Mouse (Mus musculus) spleen, adult 2 months (tissue): ENCODE measurements around the gene Smg6.

ENCODE experiments used
- CTCF ChIP-seq: fragments of 200-500 bp; IDR thresholded peaks from 2 replicates; pipeline ENCODE4 v1.5.1; 2011; ENCODE audit warnings: mild to moderate bottlenecking, inconsistent platforms; ENCODE audit not compliant: insufficient read depth, insufficient read length, insufficient replicate concordance; ENCODE audit errors: extremely low read depth
- POLR2A ChIP-seq: fragments of 200-500 bp; IDR thresholded peaks from 2 replicates; pipeline ENCODE4 v1.6.1; 2011; ENCODE audit warnings: low read depth, low read length, inconsistent platforms

GRCm38 (mm10) chr11:74883098-74883497, 42.5 kb upstream of the Smg6 start:
- TF ChIP-seq CTCF, result no peak
- TF ChIP-seq POLR2A, result no peak
